Mouse (Mus musculus): Measurements from ENCODE around the gene Eid3.
A peak's percentile ranks its signal among the peaks of the same experiment; 100 is the strongest.

Gene Eid3

DNA sequence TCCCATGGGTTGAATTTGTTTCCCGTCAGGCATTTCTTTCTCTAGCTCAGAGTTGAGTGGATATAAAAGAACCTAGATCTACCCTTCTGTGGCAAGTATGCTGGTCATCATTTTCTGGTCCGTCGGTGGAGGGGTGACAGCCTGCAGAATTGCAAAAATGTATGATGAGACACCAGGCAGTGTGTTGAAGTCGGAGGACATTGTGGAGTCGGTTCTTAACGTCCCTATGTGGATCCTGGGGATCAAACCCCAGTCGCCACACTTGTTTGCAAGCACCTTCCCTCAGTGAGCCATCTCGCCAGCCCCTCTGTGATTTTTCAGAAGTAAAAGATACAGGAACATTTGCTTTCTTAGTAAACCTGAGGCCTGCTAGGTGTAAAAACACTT, 5.5 kb upstream of the Eid3 start:
- no peak for DNase-seq (ENCODE audit: low spot score in 2 of 2)

DNA sequence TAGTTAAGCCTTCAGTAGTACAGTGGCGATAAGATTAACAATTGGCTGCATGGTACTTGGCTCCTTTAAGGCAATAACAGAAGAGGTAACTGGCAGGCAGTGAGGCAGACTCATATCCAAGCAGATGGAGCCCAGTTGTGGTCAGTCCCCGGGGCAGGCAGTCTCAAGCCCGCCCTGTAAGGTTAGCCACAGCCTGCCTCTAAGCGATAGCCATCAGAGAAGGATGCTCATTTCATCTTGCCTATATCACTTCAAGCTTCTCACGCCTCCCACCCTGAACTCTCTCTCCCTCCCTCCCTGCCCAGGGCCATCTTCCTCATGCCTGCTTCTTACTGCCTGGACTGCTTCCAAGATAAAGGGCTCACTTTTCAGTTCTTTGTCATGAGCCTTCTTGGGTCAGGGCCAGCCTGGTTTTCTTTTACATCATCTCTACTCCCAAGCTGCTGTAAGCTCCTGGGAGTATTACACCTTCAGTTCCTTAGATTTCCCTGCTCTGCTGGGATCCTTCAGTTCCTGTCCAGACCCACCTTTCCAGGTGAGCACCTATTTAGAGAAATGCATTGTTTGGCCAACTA, 3.2 kb upstream of the Eid3 start:
- DNase-seq (ENCODE audit: low spot score in 2 of 2): no peak

DNA sequence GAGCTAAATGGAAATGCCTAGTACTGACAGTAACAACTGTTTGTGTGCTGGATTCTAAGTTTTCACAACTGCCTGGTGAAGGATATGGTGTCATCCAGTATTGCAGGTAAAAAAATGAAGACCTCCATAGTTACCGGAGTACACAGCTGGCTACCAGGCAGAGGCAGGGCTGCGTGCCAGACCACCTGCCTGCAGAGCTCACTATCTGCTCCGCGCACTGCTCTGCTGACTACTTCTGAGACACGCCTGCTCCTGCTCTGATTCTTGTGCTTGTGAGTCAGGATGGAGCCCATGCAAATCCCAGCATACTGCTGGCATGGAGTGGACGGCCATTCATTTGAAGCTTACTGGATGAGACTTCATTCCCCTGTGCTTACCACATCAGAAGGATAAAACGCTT, 2.6 kb upstream of the Eid3 start:
- DNase-seq (ENCODE audit: low spot score in 2 of 2): no peak

GRCm38 (mm10) chr10:82866832-82867231, 406 bp downstream of the Eid3 start:
- DNase-seq (ENCODE audit: low spot score in 2 of 2): no peak

- DNase-seq (ENCODE audit: low spot score in 2 of 2): no peak
Observed at GRCm38 (mm10) chr10:82868418-82869086, 2.1 kb downstream of the Eid3 start.

DNA sequence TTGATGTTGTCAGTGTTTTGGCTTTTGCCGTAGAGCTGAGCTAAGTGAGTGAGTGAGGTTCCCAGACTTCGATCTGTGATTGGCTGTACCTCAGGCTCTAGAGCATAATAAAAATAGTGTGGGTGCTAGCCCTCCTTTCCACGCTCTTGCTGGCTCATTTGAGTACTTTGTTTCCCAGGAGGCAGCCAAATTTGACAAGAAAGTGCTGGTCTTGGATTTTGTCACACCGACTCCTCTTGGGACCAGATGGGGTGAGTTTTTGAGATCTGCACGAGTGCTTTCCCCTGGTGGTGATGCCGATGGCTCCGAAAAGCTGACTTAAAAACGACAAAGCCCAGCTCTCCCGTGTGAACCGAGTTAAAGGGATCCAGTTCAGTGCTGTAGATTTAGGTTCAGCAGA, 9.0 kb downstream of the Eid3 start:
- DNase-seq (ENCODE audit: low spot score in 2 of 2): no peak

GRCm38 (mm10) chr10:82876076-82876796, 9.8 kb downstream of the Eid3 start:
- DNase-seq (ENCODE audit: low spot score in 2 of 2): no peak

GRCm38 (mm10) chr10:82887354-82887753, 20.9 kb downstream of the Eid3 start:
- no peak for DNase-seq (ENCODE audit: low spot score in 2 of 2)

DNA sequence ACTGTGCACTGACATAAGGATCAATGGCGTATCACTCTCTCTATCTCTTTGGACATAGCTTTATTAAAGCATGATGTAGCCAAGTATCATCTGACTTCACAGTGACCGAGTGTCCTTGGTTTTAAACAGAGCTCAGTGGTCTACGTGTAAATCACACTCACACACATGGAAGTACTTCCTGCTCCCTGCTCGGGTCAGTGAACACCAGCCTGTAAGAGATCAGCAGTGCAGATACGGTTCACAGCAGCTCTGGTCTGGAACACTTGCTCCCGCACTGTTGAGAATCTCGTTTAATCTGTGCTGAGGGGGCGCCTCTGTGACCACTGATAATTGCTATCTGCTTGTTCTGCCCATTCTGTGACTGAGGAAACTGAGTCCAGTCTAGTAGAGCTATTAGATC, 22.1 kb downstream of the Eid3 start:
- DNase-seq (ENCODE audit: low spot score in 2 of 2): no peak

DNA sequence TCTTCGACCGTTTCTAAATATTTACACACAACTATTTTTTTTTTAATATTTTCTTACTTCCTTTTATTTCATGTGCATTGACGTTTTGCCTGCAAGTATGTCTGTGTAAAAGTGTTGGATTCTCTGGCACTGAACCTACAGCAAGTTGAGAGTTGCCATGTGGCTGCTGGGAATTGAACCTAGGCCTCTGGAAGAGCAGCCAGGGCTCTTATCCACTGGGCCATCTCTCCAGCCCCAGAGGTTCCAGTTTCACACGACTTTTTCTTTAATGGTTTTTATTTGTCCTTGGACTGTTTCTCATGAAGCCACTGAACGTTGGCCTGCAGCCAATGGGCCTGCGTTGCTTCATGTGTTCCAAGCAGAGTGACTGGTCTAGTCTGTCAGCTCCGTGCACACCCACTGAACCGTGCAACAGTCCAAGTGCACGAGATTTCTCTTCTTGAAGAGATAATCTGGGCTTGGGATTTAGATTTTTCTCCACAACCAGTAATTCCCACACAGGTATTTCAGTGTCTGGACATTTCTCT, 23.1 kb downstream of the Eid3 start:
- no peak for DNase-seq (ENCODE audit: low spot score in 2 of 2)

DNA sequence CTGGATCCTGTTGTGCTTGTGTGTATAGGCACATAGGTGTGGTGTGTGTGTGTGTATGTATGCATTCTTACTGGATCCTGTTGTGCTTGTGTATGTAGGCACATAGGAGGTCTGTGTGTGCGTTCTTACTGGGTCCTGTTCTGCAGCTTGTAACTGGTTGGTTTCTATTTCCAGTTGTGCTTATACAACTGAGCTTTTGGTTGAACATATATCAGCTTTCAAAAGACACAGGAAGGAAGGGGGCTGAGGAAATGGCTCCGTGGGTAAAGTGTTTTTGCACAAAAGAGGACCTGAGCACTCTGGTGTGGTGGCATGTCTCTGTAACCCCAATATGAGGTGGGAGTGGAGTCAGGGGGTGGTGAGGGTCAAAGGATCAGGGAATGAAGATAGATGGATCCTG, 24.5 kb downstream of the Eid3 start:
- no peak for DNase-seq (ENCODE audit: low spot score in 2 of 2)

GRCm38 (mm10) chr10:82891427-82891826, 25.0 kb downstream of the Eid3 start:
- DNase-seq (ENCODE audit: low spot score in 2 of 2): no peak

GRCm38 (mm10) chr10:82892442-82893055, 26.1 kb downstream of the Eid3 start:
- DNase-seq (ENCODE audit: low spot score in 2 of 2): no peak

DNA sequence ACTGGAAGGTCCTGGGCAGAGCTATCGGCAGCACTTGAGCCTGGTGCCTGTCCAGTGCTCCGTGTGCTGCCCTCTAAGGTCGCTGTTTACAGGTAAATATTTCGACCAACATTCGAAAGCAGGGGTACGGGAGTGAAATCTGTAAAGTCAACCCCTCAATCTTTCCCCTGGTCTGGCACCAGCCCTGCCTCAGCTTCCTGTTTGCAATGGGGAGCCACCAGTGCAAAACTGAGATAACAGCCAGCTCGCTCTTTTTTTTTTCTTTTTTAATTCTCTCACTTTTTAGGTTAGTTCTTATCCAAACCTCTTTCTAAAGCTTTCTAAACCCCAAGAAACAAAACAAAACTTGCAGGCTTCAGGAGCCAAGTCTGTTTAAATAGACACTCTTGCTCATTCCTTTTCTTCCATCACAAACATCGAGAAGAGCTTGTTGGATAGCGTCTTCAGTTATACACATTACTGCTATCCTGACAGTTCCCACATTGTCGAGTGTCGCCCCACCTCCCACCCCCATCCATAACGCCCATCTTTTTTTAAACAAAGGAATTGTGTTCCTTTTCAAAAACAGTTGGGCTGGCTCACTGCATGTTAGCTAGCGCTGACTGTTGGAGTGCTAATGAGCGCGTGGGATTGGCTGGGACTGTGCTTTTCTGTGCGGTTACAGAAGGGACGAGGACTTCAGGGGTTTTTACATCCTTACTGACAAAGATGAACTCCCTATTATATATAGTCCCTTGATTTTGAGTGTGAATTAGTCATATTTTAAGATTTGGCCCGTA, 27.6 kb downstream of the Eid3 start:
- DNase-seq (ENCODE audit: low spot score in 2 of 2): peak in 1 of 2 experiments; percentile 65

- DNase-seq (ENCODE audit: low spot score in 2 of 2): no peak
Observed at GRCm38 (mm10) chr10:82897936-82898335, 31.5 kb downstream of the Eid3 start.

DNA sequence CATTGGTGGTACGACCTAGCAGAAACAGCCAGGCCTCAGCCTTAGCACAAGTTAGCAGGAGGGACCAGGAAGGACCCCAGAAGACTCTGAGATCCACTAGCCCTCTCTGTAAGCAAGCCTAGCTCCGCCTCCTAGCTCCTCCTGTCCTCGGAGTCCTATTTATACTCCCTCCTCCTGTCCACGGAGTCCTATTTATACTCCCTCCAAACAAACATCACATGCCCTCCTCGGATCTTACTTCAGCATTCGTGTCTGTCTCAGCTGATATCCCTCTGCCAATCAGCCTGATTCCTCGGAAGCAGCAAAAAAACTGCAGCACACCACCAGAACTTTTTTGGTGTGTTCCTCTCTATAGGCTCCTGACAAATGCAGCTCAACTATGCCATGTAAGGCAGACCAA, 32.5 kb downstream of the Eid3 start:
- no peak for DNase-seq (ENCODE audit: low spot score in 2 of 2)

- no peak for DNase-seq (ENCODE audit: low spot score in 2 of 2)
Observed at GRCm38 (mm10) chr10:82899810-82900421, 33.5 kb downstream of the Eid3 start.

GRCm38 (mm10) chr10:82900546-82900945, 34.1 kb downstream of the Eid3 start:
- DNase-seq (ENCODE audit: low spot score in 2 of 2): peak in 1 of 2 experiments; percentile 39

- peak; percentile 35 to 84 for DNase-seq (ENCODE audit: low spot score in 2 of 2)
Observed at GRCm38 (mm10) chr10:82901436-82901835, 35.0 kb downstream of the Eid3 start.

GRCm38 (mm10) chr10:82908526-82908925, 42.1 kb downstream of the Eid3 start:
- no peak for DNase-seq (ENCODE audit: low spot score in 2 of 2)

DNA sequence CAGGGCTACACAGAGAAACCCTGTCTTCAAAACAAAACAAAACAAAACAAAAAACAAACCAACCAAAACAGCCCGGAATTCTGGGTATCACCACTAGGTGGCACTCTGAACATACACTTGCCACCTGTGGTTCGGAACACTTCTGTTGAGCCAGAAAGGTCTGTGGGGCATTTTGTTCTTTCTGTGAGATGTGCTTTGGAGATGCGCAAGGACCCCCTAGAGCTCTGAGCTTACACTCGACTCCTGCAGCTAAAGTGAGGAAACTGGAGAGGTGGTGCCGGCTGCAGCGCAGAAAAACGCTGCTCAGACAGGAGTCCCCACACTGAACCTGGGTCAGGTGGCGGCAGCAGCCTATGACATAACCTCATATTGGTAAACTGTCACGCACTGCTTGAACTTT, 43.0 kb downstream of the Eid3 start:
- peak in 1 of 2 experiments; percentile 74 for DNase-seq (ENCODE audit: low spot score in 2 of 2)

Measured in left cerebral cortex, adult 9 months (tissue).